Mouse (Mus musculus): ENCODE measurements at regions not wholly inside any gene's neighbourhood (a gene's known extent, or its start where the extent isn't known, plus 50 kb on each side); places are given as distances from the start of the nearest gene placed in this dataset.
A peak's percentile ranks its signal among the peaks of the same experiment; 100 is the strongest.
"Not testable (repeated sequence)": the region's sequence is repeated elsewhere in the genome, so short reads cannot be mapped to it uniquely, and the experiment has no call there.

GRCm38 (mm10) chr4:8462414-8462813 lies 223.6 kb upstream of the Car8 start:
- H3K27ac ChIP-seq (replicated peaks); H3K9ac ChIP-seq (replicated peaks); H3K4me2 ChIP-seq (replicated peaks); H3K4me3 ChIP-seq; H3K36me3 ChIP-seq; H3K9me3 ChIP-seq; H3K27me3 ChIP-seq; H3K4me1 ChIP-seq; ATAC-seq (ENCODE audit: low FRiP score, low read depth): not testable (repeated sequence)
- 89% methylated on average over 6 of the region's 6 CpGs for WGBS

- H3K4me1 ChIP-seq: no peaks in the 10 kb centered on the region
- no peaks in the 10 kb centered on the region for H3K27me3 ChIP-seq
- no peak overlapping the region for H3K9ac ChIP-seq (replicated peaks)
- WGBS: 84% methylated on average over 2 of the region's 2 CpGs
- no peak for ATAC-seq (ENCODE audit: low FRiP score, low read depth)
- no peaks in the 10 kb centered on the region for H3K36me3 ChIP-seq
- H3K9me3 ChIP-seq: no peaks in the 10 kb centered on the region
- no peak overlapping the region for H3K4me3 ChIP-seq
- no peak overlapping the region for H3K4me2 ChIP-seq (replicated peaks)
- H3K27ac ChIP-seq (replicated peaks): no peak overlapping the region
Measured at GRCm38 (mm10) chr4:8454346-8454745, 215.5 kb upstream of the Car8 start.

GRCm38 (mm10) chr4:8432393-8432792 lies 193.6 kb upstream of the Car8 start:
- Histone ChIP-seq H3K27me3 (no peaks in the 10 kb centered on the region), H3K4me2 (replicated peaks) (no peak overlapping the region), H3K9ac (replicated peaks) (no peak overlapping the region), H3K4me3 (no peak overlapping the region), H3K36me3 (no peaks in the 10 kb centered on the region), H3K9me3 (peaks cover 3% of the 10 kb centered on the region; the same call in 1 of the 2 replicates), H3K4me1 (no peaks in the 10 kb centered on the region), H3K27ac (replicated peaks) (no peak overlapping the region)
- ATAC-seq (ENCODE audit: low FRiP score, low read depth): 0 out of 2 replicates have a peak, but pooled peaks have one; percentile 49
- WGBS: 43% methylated on average over 2 of the region's 2 CpGs

GRCm38 (mm10) chr4:8431032-8431332 lies 192.1 kb upstream of the Car8 start:
- no peaks in the 10 kb centered on the region for H3K4me1 ChIP-seq

GRCm38 (mm10) chr4:8430269-8431031 lies 191.6 kb upstream of the Car8 start:
- H3K27me3 ChIP-seq: no peaks in the 10 kb centered on the region
- H3K36me3 ChIP-seq: no peaks in the 10 kb centered on the region
- no peaks in the 10 kb centered on the region for H3K4me1 ChIP-seq
- WGBS: 84% methylated on average over 4 of the region's 4 CpGs
- H3K9ac ChIP-seq (replicated peaks): no peak overlapping the region
- ATAC-seq (ENCODE audit: low FRiP score, low read depth): 0 out of 2 replicates have a peak, but pooled peaks have one; percentile 28
- H3K9me3 ChIP-seq: no peaks in the 10 kb centered on the region
- no peak overlapping the region for H3K27ac ChIP-seq (replicated peaks)
- no peak overlapping the region for H3K4me2 ChIP-seq (replicated peaks)
- H3K4me3 ChIP-seq: no peak overlapping the region

More at GRCm38 (mm10) chr4:8431032-8431332, 192.1 kb upstream of the Car8 start:
- H3K36me3 ChIP-seq: no peaks in the 10 kb centered on the region
- ATAC-seq (ENCODE audit: low FRiP score, low read depth): no peak
- no peak overlapping the region for H3K4me3 ChIP-seq
- no peak overlapping the region for H3K9ac ChIP-seq (replicated peaks)
- WGBS: 35% methylated on average over 1 of the region's 1 CpGs
- H3K27ac ChIP-seq (replicated peaks): no peak overlapping the region
- H3K27me3 ChIP-seq: no peaks in the 10 kb centered on the region
- no peak overlapping the region for H3K4me2 ChIP-seq (replicated peaks)
- H3K9me3 ChIP-seq: no peaks in the 10 kb centered on the region

GRCm38 (mm10) chr4:8429771-8430170 lies 190.9 kb upstream of the Car8 start:
- Histone ChIP-seq H3K27ac (replicated peaks) (no peak overlapping the region), H3K27me3 (no peaks in the 10 kb centered on the region), H3K4me1 (no peaks in the 10 kb centered on the region), H3K4me2 (replicated peaks) (no peak overlapping the region), H3K36me3 (no peaks in the 10 kb centered on the region), H3K4me3 (no peak overlapping the region), H3K9ac (replicated peaks) (no peak overlapping the region), H3K9me3 (no peaks in the 10 kb centered on the region)
- 47% methylated on average over 5 of the region's 5 CpGs for WGBS
- ATAC-seq (ENCODE audit: low FRiP score, low read depth): no peak

GRCm38 (mm10) chr4:8428629-8429523 lies 190.0 kb upstream of the Car8 start:
- no peak overlapping the region for H3K9ac ChIP-seq (replicated peaks)
- H3K4me3 ChIP-seq: no peak overlapping the region
- no peak overlapping the region for H3K4me2 ChIP-seq (replicated peaks)
- H3K27me3 ChIP-seq: no peaks in the 10 kb centered on the region
- no peaks in the 10 kb centered on the region for H3K36me3 ChIP-seq
- no peak overlapping the region for H3K27ac ChIP-seq (replicated peaks)
- H3K4me1 ChIP-seq: no peaks in the 10 kb centered on the region
- 86% methylated on average over 11 of the region's 11 CpGs for WGBS
- no peak for ATAC-seq (ENCODE audit: low FRiP score, low read depth)
- H3K9me3 ChIP-seq: no peaks in the 10 kb centered on the region

- H3K36me3 ChIP-seq: no peaks in the 10 kb centered on the region
- no peak for ATAC-seq (ENCODE audit: low FRiP score, low read depth)
- no peaks in the 10 kb centered on the region for H3K27me3 ChIP-seq
- H3K9me3 ChIP-seq: no peaks in the 10 kb centered on the region
- 0 out of 2 replicates have a peak, but pooled peaks cover 6% of the 10 kb centered on the region for H3K4me1 ChIP-seq
- no peak overlapping the region for H3K4me2 ChIP-seq (replicated peaks)
- no peak overlapping the region for H3K9ac ChIP-seq (replicated peaks)
- H3K27ac ChIP-seq (replicated peaks): no peak overlapping the region
- no peak overlapping the region for H3K4me3 ChIP-seq
- 78% methylated on average over 4 of the region's 4 CpGs for WGBS
Measured at GRCm38 (mm10) chr4:8427812-8428211, 189.0 kb upstream of the Car8 start.

- WGBS: 69% methylated on average over 16 of the region's 16 CpGs
- Histone ChIP-seq H3K4me1 (peaks cover 8% of the 10 kb centered on the region; the same call in 1 of the 2 replicates), H3K36me3 (no peaks in the 10 kb centered on the region), H3K4me3 (no peak overlapping the region), H3K27me3 (no peaks in the 10 kb centered on the region), H3K9ac (replicated peaks) (no peak overlapping the region), H3K4me2 (replicated peaks) (no peak overlapping the region), H3K27ac (replicated peaks) (no peak overlapping the region), H3K9me3 (no peaks in the 10 kb centered on the region)
- peak; percentile 48; the same call in 1 of the 2 replicates for ATAC-seq (ENCODE audit: low FRiP score, low read depth)
Measured at GRCm38 (mm10) chr4:8423392-8424045, 184.7 kb upstream of the Car8 start.

GRCm38 (mm10) chr4:8421285-8421684 lies 182.4 kb upstream of the Car8 start:
- Histone ChIP-seq H3K9ac (replicated peaks) (no peak overlapping the region), H3K27me3 (no peaks in the 10 kb centered on the region), H3K4me2 (replicated peaks) (no peak overlapping the region), H3K9me3 (no peaks in the 10 kb centered on the region), H3K27ac (replicated peaks) (no peak overlapping the region), H3K4me3 (no peak overlapping the region), H3K36me3 (no peaks in the 10 kb centered on the region), H3K4me1 (peaks cover 14% of the 10 kb centered on the region)
- WGBS: 93% methylated on average over 6 of the region's 6 CpGs
- no peak for ATAC-seq (ENCODE audit: low FRiP score, low read depth)

GRCm38 (mm10) chr4:8418374-8419031 lies 179.7 kb upstream of the Car8 start:
- Histone ChIP-seq H3K9me3 (no peaks in the 10 kb centered on the region), H3K36me3 (no peaks in the 10 kb centered on the region), H3K4me2 (replicated peaks) (no peak overlapping the region), H3K4me1 (peaks cover 11% of the 10 kb centered on the region), H3K4me3 (no peak overlapping the region), H3K27me3 (no peaks in the 10 kb centered on the region), H3K27ac (replicated peaks) (no peak overlapping the region), H3K9ac (replicated peaks) (no peak overlapping the region)
- 38% methylated on average over 1 of the region's 1 CpGs for WGBS
- peak; percentile 59; the same call in 1 of the 2 replicates for ATAC-seq (ENCODE audit: low FRiP score, low read depth)

Data from midbrain, embryonic 12.5 days (tissue).